Mouse (Mus musculus) forebrain, embryonic 13.5 days (tissue): ENCODE measurements at regions not wholly inside any gene's neighbourhood (a gene's known extent, or its start where the extent isn't known, plus 50 kb on each side); places are given as distances from the start of the nearest gene placed in this dataset.
A peak's percentile ranks its signal among the peaks of the same experiment; 100 is the strongest.

ENCODE experiments used
- ATAC-seq: fragments of 200-750 bp; cut with Nextera tagmentation; 2 replicates; pipeline ENCODE4 v1.8.0; 2017
- H3K27ac ChIP-seq: fragments of 300-500 bp; sonication (generic); 2 replicates; pipeline ENCODE4 v1.5.1; 2015; ENCODE audit warnings: inconsistent platforms, mild to moderate bottlenecking, moderate library complexity
- H3K27me3 ChIP-seq: fragments of 300-500 bp; sonication (generic); 2 replicates; pipeline ENCODE4 v1.6.1; 2015; ENCODE audit warnings: mild to moderate bottlenecking, inconsistent platforms
- H3K36me3 ChIP-seq: fragments of 300-500 bp; sonication (generic); 2 replicates; pipeline ENCODE4 v1.6.1; 2015; ENCODE audit warnings: mild to moderate bottlenecking, inconsistent platforms; ENCODE audit not compliant: poor library complexity, severe bottlenecking
- H3K4me1 ChIP-seq: fragments of 300-500 bp; sonication (generic); 2 replicates; pipeline ENCODE4 v1.6.1; 2015; ENCODE audit warnings: inconsistent platforms
- H3K4me2 ChIP-seq: fragments of 300-500 bp; sonication (generic); 2 replicates; pipeline ENCODE4 v1.6.1; 2015; ENCODE audit warnings: inconsistent platforms, mild to moderate bottlenecking, moderate library complexity
- H3K4me3 ChIP-seq: fragments of 300-500 bp; sonication (generic); 2 replicates; pipeline ENCODE4 v1.5.1; 2015; ENCODE audit warnings: mild to moderate bottlenecking, inconsistent platforms
- H3K9ac ChIP-seq: fragments of 300-500 bp; sonication (generic); 2 replicates; pipeline ENCODE4 v1.6.1; 2015; ENCODE audit warnings: mild to moderate bottlenecking, inconsistent platforms
- H3K9me3 ChIP-seq: fragments of 300-500 bp; sonication (generic); replicated peaks from 2 replicates; pipeline ENCODE4 v1.6.1; 2016; ENCODE audit warnings: inconsistent platforms
- WGBS: fragments of 180-500 bp; shearing (Covaris S2); methylation state at CpG from one replicate; pipeline ENCODE4 v1.1.7; 2015; 5-methylcytosine and 5-hydroxymethylcytosine counted together

DNA sequence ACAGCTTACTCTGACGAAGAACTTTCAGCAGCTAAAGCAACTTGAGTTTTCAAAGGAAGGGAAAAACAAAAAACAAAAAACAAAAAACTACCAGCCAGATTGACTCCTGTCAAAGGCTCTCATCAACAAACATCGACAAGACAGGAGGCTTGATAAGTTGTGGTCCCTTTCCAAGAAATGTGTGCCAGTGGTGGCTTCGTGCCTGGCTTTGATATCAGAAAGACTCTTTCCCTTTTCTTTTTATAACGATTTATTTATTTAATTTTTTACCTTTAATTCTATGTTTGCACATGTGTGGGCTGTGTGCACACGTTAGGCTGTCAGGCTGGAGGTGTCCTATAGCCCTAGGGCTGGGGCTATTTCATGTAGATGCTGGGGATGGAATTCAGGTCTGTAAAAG, 60.4 kb downstream of the Dact1 start:
- WGBS = 56% methylated on average over 5 of the region's 5 CpGs
- Histone ChIP-seq H3K4me1 (peaks cover 24% of the 10 kb centered on the region; the same call in 1 of the 2 replicates), H3K4me2 (no peak overlapping the region), H3K27me3 (no peaks in the 10 kb centered on the region), H3K9me3 (no peaks in the 10 kb centered on the region), H3K27ac (no peak overlapping the region), H3K36me3 (no peaks in the 10 kb centered on the region), H3K9ac (no peak overlapping the region), H3K4me3 (no peak overlapping the region)
- no peak for ATAC-seq

DNA sequence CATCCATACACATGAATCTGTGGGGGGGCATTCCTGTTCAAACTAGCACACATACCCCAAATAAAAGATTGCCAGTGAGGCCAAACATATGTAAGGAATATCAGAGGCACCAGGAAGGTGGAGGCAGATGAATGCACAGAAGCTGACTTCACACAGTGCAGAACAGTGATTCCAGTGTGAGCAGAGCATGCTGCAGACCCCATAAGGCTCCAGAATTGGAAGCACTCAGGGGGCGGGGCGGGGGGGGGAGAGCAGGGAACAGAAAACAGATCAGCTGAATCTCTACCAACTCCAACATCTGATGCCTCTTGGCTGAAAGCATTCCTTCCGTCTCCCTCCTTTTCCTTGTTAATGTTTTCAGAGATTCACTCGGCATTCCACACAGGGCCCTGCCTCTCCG, 62.3 kb downstream of the Dact1 start:
- WGBS = 67% methylated on average over 5 of the region's 5 CpGs
- Histone ChIP-seq H3K4me2 (no peak overlapping the region), H3K36me3 (no peaks in the 10 kb centered on the region), H3K27ac (0 out of 2 replicates have a peak overlapping the region, but pooled peaks have one; percentile 31), H3K4me1 (peaks cover 17% of the 10 kb centered on the region; the same call in 1 of the 2 replicates), H3K9ac (no peak overlapping the region), H3K27me3 (no peaks in the 10 kb centered on the region), H3K4me3 (no peak overlapping the region), H3K9me3 (no peaks in the 10 kb centered on the region)
- peak; percentile 74; the same call in 1 of the 2 replicates for ATAC-seq

DNA sequence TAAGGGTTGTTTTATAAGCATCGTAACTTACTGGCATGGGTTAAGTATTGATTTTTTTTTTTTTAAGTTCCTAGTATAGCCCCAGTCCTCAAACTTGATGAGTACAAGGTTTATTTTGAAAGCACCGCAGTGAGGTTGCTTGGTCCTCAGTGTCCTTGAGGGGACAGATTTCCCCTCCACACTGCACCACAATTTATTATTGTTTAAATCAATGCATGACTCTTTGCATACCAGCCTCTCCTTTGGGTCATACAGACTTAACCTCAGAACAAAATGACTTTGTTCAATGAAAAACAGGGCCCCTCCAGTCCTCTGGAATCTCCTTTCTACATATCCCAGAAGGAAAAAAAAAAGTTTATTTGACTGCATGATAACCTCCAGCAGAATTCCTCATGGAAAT, 63.9 kb downstream of the Dact1 start:
- no peak for ATAC-seq
- Histone ChIP-seq H3K4me3 (no peak overlapping the region), H3K4me2 (no peak overlapping the region), H3K27me3 (no peaks in the 10 kb centered on the region), H3K9ac (no peak overlapping the region), H3K4me1 (peaks cover 17% of the 10 kb centered on the region; the same call in 1 of the 2 replicates), H3K36me3 (no peaks in the 10 kb centered on the region), H3K9me3 (no peaks in the 10 kb centered on the region), H3K27ac (no peak overlapping the region)
- WGBS = 82% methylated on average over 2 of the region's 2 CpGs

DNA sequence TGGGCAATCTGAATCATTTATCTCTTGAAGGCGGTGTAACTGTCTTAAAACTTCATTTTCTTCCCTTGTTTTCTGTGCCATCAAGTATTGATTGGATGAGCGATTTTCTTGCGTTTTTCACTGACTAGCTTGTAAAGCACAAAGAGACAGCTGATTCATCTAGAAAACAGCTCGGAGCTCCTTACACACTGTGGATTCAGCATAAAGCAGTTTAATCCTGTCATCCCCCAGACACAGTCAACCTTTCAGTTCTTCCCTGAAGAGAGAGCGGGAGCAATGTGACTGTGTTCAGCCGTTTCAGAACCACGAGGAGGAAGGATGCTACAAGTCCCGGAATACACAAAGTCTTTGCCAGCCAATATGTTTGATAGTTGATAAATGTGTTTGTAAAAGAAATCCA, 66.8 kb downstream of the Dact1 start:
- H3K27me3 ChIP-seq = no peaks in the 10 kb centered on the region
- H3K4me1 ChIP-seq = peaks cover 13% of the 10 kb centered on the region; the same call in 1 of the 2 replicates
- WGBS = 55% methylated on average over 8 of the region's 8 CpGs
- H3K9me3 ChIP-seq = no peaks in the 10 kb centered on the region
- peak overlapping the region; percentile 11 for H3K27ac ChIP-seq
- ATAC-seq = no peak
- H3K36me3 ChIP-seq = no peaks in the 10 kb centered on the region
- H3K4me3 ChIP-seq = no peak overlapping the region
- H3K4me2 ChIP-seq = no peak overlapping the region
- H3K9ac ChIP-seq = no peak overlapping the region

DNA sequence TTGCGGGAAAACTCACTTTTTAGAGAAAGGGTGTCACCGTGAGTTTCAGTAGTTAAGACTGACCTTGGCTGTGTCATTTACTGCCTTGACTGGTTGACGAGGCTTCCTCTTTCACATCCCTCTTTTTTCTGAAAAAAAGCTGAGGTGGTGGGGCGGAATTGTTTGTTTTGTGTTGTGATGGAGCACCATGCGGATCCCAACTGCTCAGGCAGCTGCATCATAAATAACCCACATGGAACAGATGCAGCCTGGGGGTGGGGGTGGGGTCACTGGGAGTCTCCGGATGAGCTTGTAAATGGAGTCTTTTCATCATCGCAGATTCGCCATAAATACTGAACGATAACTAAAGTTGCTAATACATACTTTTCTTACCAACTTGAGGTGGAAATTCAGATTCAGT, 67.3 kb downstream of the Dact1 start:
- no peak overlapping the region for H3K4me2 ChIP-seq
- WGBS = 70% methylated on average over 9 of the region's 9 CpGs
- 0 out of 2 replicates have a peak, but pooled peaks have one; percentile 41 for ATAC-seq

DNA sequence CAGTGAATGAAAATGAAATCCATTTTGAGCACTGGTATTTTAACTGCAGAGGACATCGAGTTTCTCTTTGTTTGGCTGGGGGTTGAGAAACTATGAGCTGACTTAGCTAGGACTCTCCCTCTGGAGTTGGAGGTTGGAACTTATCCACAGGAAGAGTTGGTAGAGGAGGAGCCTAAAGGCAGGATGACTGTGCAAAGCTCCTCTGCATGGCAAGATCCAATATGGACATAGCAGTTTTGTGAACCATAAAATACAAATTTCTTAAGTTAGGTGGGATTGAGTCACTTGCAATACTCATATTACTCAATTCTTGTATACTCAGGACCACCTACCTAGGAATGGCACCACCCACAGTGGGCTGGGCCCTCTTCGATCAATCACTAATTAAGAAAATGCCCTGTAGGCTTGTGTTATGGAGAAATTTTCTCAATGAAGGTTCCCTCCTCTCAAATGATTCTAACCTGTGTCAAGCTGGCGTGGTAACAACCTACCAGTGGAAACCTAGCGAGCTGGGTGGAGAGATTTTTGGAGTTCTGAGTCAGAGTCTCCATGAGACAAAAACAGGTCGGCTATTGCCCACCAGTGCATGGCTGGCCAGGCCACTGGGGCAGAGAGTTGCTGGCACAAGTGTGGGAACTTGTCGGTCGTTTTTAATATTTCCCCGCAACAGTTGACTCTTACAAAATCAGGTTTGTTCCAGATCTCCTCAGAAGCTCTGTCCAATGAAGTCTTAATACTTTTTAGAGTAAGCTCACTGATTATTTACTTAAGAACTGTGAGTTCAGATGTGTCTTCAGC, 70.1 kb downstream of the Dact1 start:
- no peak for ATAC-seq
- 89% methylated on average over 8 of the region's 8 CpGs for WGBS
- Histone ChIP-seq H3K27ac (no peak overlapping the region), H3K4me1 (no peaks in the 10 kb centered on the region), H3K9ac (no peak overlapping the region), H3K36me3 (no peaks in the 10 kb centered on the region), H3K27me3 (no peaks in the 10 kb centered on the region), H3K4me3 (no peak overlapping the region), H3K4me2 (no peak overlapping the region), H3K9me3 (no peaks in the 10 kb centered on the region)

More for the DNA sequence above, 67.3 kb downstream of the Dact1 start:
- no peaks in the 10 kb centered on the region for H3K27me3 ChIP-seq
- no peak overlapping the region for H3K9ac ChIP-seq
- H3K36me3 ChIP-seq = no peaks in the 10 kb centered on the region
- peaks cover 13% of the 10 kb centered on the region; the same call in 1 of the 2 replicates for H3K4me1 ChIP-seq
- H3K9me3 ChIP-seq = no peaks in the 10 kb centered on the region
- H3K4me3 ChIP-seq = no peak overlapping the region
- H3K27ac ChIP-seq = peak overlapping the region; percentile 11; the same call in 1 of the 2 replicates

DNA sequence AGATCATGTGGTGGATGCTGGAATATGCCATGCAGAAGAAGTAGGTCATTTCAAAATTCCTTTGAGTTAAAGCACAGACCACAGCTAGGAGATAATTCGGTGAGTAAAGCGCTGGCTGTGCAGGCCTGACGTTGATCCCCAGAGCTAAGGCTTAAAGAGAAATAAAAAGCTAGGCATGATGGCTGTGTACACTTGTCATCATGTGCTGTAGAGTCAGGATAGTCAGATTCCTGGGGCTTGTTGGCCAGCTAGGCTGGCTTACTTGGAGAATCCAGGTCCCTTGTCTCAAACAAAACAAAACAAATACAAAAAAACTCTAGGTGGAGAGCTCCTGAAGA, 70.7 kb downstream of the Dact1 start:
- no peaks in the 10 kb centered on the region for H3K27me3 ChIP-seq
- H3K9me3 ChIP-seq = no peaks in the 10 kb centered on the region
- no peak overlapping the region for H3K4me3 ChIP-seq
- no peak overlapping the region for H3K27ac ChIP-seq
- no peak overlapping the region for H3K9ac ChIP-seq
- H3K36me3 ChIP-seq = no peaks in the 10 kb centered on the region
- 92% methylated on average over 3 of the region's 3 CpGs for WGBS
- no peak overlapping the region for H3K4me2 ChIP-seq
- H3K4me1 ChIP-seq = no peaks in the 10 kb centered on the region
- no peak for ATAC-seq

DNA sequence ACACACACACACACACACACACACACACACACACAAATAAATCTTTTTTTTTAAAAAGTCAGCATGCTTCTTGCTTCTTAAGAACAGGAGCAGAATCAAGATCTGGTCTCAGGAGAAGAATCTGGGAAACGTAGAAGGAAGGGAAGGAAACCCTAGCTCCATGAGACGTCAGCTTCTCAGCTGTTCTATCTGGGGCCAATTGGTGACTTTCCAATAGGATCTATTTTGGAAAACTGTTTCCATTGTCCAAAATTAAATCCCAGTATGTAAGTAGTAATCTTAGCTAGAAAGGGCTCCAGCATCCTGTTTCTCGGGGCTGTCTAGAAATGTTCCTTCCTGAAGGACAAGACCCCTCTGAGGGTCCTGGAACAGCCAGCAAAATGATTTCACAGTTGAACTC, 76.6 kb downstream of the Dact1 start:
- no peak overlapping the region for H3K4me3 ChIP-seq
- no peaks in the 10 kb centered on the region for H3K27me3 ChIP-seq
- WGBS = 81% methylated on average over 3 of the region's 3 CpGs
- no peak overlapping the region for H3K27ac ChIP-seq
- ATAC-seq = no peak
- H3K4me1 ChIP-seq = no peaks in the 10 kb centered on the region
- no peaks in the 10 kb centered on the region for H3K9me3 ChIP-seq
- no peak overlapping the region for H3K4me2 ChIP-seq
- H3K36me3 ChIP-seq = no peaks in the 10 kb centered on the region
- H3K9ac ChIP-seq = no peak overlapping the region

DNA sequence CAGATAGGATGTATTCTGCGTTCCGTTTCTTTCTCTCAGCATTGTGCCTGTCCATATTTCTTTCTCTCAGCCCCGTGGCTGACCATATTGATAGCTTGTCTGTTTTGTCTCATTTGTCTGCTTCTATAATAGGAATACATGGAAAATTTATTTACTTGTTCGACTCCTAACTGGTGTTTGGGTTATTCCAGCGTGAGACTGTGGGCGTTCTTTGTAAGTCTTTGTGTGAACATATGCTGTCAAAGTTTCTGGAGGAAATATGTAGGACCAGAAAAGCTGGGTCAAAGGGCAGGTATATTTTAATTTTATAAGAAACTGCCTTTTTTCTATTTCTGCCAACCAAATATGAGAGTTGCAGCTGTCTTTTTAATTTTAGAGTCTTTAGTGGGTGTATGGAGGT, 81.8 kb downstream of the Dact1 start:
- no peak overlapping the region for H3K27ac ChIP-seq
- H3K9ac ChIP-seq = no peak overlapping the region
- no peaks in the 10 kb centered on the region for H3K36me3 ChIP-seq
- ATAC-seq = no peak
- H3K9me3 ChIP-seq = no peaks in the 10 kb centered on the region
- H3K4me2 ChIP-seq = no peak overlapping the region
- no peak overlapping the region for H3K4me3 ChIP-seq
- no peaks in the 10 kb centered on the region for H3K27me3 ChIP-seq
- no peaks in the 10 kb centered on the region for H3K4me1 ChIP-seq
- WGBS = 89% methylated on average over 6 of the region's 6 CpGs

DNA sequence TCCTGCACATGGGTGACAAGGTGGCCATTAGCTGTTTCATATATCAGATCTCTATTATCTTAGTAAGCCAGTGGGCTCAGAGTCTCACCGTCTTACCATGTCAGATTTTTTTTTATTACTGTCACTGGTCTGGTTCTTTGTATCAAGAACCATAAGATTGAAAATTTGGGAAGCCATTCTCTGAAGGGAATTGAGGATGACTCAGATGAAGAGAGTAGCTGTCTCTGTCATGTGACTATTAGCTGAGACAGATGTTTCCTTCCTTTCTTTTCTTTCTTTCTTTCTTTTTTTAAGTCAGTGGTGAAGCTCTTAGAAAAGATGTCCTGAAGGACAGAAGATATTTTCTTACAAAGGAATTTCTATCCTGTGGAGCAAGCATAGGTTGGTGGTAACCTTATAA, 84.1 kb downstream of the Dact1 start:
- Histone ChIP-seq H3K9me3 (no peaks in the 10 kb centered on the region), H3K4me2 (no peak overlapping the region), H3K4me3 (no peak overlapping the region), H3K36me3 (no peaks in the 10 kb centered on the region), H3K27me3 (no peaks in the 10 kb centered on the region), H3K4me1 (no peaks in the 10 kb centered on the region), H3K27ac (no peak overlapping the region), H3K9ac (no peak overlapping the region)
- WGBS = 91% methylated on average over 1 of the region's 1 CpGs
- no peak for ATAC-seq

DNA sequence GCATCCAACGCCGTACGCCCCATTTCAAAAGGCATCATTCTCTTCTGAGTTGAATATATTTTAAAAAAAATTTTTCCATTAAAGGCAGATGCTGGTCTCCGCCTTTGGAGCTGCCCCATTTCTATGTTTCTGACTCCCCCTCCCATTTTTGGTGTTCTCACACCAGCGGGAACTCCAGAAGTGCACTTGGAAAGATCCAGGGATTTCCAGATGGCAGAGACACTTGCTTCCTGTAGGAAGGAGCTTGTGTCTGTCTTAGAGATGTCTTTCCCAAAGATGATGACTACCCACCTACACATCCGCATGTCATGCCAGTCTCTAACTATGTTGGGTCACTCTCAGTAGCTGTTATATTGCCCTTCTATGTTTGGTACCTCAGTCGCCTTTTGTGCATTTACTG, 87.8 kb downstream of the Dact1 start:
- H3K4me1 ChIP-seq = no peaks in the 10 kb centered on the region
- H3K27me3 ChIP-seq = no peaks in the 10 kb centered on the region
- no peak overlapping the region for H3K27ac ChIP-seq
- H3K9ac ChIP-seq = no peak overlapping the region
- no peak overlapping the region for H3K4me3 ChIP-seq
- WGBS = 92% methylated on average over 7 of the region's 7 CpGs
- H3K4me2 ChIP-seq = no peak overlapping the region
- H3K36me3 ChIP-seq = no peaks in the 10 kb centered on the region
- H3K9me3 ChIP-seq = no peaks in the 10 kb centered on the region
- ATAC-seq = no peak

DNA sequence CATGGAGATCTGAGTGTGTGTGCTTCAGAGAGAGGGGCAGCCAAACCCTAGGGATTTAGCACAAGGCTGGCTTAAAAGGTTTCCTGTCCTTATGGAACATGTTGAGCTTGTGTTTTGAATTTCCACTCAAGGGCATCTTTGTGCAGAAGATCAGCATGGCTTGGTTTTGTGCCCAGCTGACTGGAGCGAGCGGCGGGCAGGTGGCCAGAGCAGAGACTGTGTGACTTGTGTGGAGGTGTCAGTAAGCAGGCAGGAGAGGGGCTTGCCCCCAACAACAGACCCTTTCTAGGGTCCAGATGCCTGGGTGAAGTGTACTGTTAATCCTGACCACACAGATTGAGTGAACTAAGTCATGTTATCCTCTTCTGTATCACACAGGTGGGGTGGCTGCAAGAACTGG, 89.0 kb downstream of the Dact1 start:
- H3K9ac ChIP-seq = no peak overlapping the region
- no peak for ATAC-seq
- no peaks in the 10 kb centered on the region for H3K4me1 ChIP-seq
- H3K27ac ChIP-seq = no peak overlapping the region
- H3K4me2 ChIP-seq = no peak overlapping the region
- no peak overlapping the region for H3K4me3 ChIP-seq
- 87% methylated on average over 3 of the region's 3 CpGs for WGBS
- no peaks in the 10 kb centered on the region for H3K36me3 ChIP-seq
- no peaks in the 10 kb centered on the region for H3K27me3 ChIP-seq
- no peaks in the 10 kb centered on the region for H3K9me3 ChIP-seq

DNA sequence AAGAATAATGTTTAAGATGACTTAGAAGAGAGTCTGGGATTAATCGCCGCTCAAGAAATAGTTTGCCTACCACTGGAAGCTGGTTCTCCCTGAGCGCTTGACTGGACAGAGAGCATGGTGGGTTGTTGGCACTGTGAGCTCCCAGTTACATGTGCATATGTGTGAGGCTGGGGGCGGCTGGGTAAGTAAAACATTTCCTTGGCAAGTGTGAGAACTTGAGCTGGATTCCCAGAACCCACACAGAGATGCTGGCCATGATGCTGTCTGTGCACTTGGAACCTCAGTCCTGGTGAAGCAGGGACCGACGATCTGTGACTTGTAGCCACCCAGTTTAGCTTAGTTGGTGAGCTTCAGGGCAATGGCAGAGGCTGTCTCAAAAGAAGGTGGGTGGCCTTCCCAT, 90.5 kb downstream of the Dact1 start:
- Histone ChIP-seq H3K9ac (no peak overlapping the region), H3K4me3 (no peak overlapping the region), H3K27me3 (no peaks in the 10 kb centered on the region), H3K4me2 (no peak overlapping the region), H3K4me1 (no peaks in the 10 kb centered on the region), H3K27ac (no peak overlapping the region), H3K9me3 (no peaks in the 10 kb centered on the region), H3K36me3 (no peaks in the 10 kb centered on the region)
- 91% methylated on average over 6 of the region's 6 CpGs for WGBS
- ATAC-seq = no peak
